Mouse (Mus musculus) E14TG2a.4 (cell line): ENCODE data around the gene Erg28.

Experiments used
- CTCF ChIP-seq: conservative IDR thresholded peaks from 2 replicates; pipeline ENCODE4 v1.5.1; 2014; ENCODE audit warnings: low read length
- POU5F1 ChIP-seq: IDR thresholded peaks from 2 replicates; pipeline ENCODE4 v1.6.1; 2014; ENCODE audit warnings: low read length, borderline replicate concordance

DNA sequence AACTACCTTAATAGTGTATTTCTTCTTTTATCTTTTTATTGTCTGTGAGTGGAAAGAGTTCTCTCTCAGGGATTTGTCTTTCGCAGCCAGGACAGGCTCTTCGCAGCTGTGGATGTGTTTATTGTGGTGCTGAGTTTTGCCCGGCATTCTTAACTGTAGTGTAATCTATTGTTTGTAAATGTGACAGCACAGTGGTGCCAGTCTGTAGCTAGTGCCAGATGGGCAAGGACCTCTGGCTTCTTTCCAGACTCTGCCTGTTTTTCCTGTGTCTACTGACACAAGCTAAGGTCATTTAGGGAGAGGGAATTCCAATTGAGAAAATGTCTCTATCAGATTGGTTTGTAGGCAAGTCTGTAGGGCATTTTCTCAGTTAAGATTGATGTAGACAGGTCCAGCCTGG is 6.3 kb upstream of the Erg28 start:
- TF ChIP-seq CTCF, result no peak
- TF ChIP-seq POU5F1, result no peak
